In the genomic region with DNA sequence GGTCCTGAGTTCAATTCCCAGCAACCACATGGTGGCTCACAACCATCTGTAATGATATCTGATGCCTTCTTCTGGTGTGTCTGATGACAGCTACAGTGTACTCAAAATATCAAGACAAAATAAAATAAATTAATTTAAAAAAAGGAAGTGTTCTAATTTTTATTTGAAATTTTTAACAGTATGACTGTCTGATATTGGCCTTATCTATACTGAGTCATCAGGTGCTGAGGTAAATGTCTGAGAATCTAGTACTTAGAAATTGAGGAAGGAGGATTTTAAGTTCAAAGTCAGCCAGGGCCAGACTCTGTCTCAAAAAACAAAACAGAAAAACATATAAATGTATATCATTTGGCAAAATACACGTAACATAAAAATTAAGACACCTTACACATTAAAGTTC, we compare ENCODE assay signal across 30 mouse cellular contexts.
"Had no signal": no experiment of that assay in that cellular context is flagged by ENCODE, and none has a peak within 500 bp of the region (broad histone marks: within the 10 kb centered on the region; RNA-seq: fewer than 3 reads in every experiment).

No protein-coding gene starts in this region.

- H3K27ac ChIP-seq: heart, embryonic 10.5 days; heart, embryonic 13.5 days; heart, embryonic 15.5 days; hindbrain, embryonic 10.5 days; hindbrain, embryonic 12.5 days; hindbrain, embryonic 13.5 days; hindbrain, embryonic 14.5 days; hindbrain, embryonic 15.5 days; hindbrain, postnatal 0 days; intestine, embryonic 15.5 days; kidney, embryonic 15.5 days; kidney, postnatal 0 days; layer of hippocampus, adult 2 months had no signal

- H3K4me1 ChIP-seq: heart, embryonic 10.5 days; heart, embryonic 12.5 days; heart, embryonic 13.5 days; heart, embryonic 15.5 days; hindbrain, embryonic 10.5 days; hindbrain, embryonic 12.5 days; hindbrain, embryonic 13.5 days; hindbrain, embryonic 15.5 days; intestine, embryonic 15.5 days; kidney, embryonic 15.5 days had no signal

- H3K9ac ChIP-seq: heart, embryonic 12.5 days; heart, embryonic 13.5 days; heart, embryonic 15.5 days; hindbrain, embryonic 12.5 days; hindbrain, embryonic 13.5 days; hindbrain, embryonic 14.5 days; hindbrain, embryonic 15.5 days; intestine, embryonic 15.5 days; kidney, embryonic 15.5 days had no signal

- H3K9me3 ChIP-seq: heart, embryonic 10.5 days; heart, embryonic 12.5 days; heart, embryonic 13.5 days; heart, embryonic 15.5 days; hindbrain, embryonic 10.5 days; hindbrain, embryonic 12.5 days; hindbrain, embryonic 13.5 days; hindbrain, embryonic 15.5 days; intestine, embryonic 15.5 days; kidney, embryonic 15.5 days had no signal

- DNase-seq: heart, postnatal 10 days; heart, postnatal 14 days; heart, postnatal 36 days; heart, postnatal 4 days; kidney, adult 11 months; kidney, adult 18-20 months; kidney, adult 2 months; kidney, adult 8-10 months; kidney, adult 9 months; kidney, postnatal 10 days; kidney, postnatal 14 days; kidney, postnatal 25 days; kidney, postnatal 36 days; kidney, postnatal 4 days; layer of hippocampus, adult 9-11 months; layer of hippocampus, postnatal 36 days had no signal

- H3K27me3 ChIP-seq: heart, embryonic 12.5 days; heart, embryonic 13.5 days; heart, embryonic 15.5 days; hindbrain, embryonic 12.5 days; hindbrain, embryonic 13.5 days; hindbrain, embryonic 15.5 days; intestine, embryonic 15.5 days; kidney, embryonic 15.5 days had no signal

- H3K4me3 ChIP-seq: heart, embryonic 10.5 days; heart, embryonic 12.5 days; heart, embryonic 13.5 days; heart, embryonic 15.5 days; hindbrain, embryonic 10.5 days; hindbrain, embryonic 12.5 days; hindbrain, embryonic 13.5 days; hindbrain, embryonic 15.5 days; intestine, embryonic 15.5 days; kidney, embryonic 15.5 days; layer of hippocampus, adult 2 months had no signal
